Mouse (Mus musculus) T-helper 2 cell (primary cell): Measurements from ENCODE around the gene Coro7.

Experiments
- in situ Hi-C: fragments of 300-600 bp; cut with MboI, MseI; formaldehyde crosslinking; loops from one replicate; pipeline ENCODE4 v1.15.1; 2025; ENCODE audit warnings: high pct_unique_total_duplicates

Coro7 gene

DNA sequence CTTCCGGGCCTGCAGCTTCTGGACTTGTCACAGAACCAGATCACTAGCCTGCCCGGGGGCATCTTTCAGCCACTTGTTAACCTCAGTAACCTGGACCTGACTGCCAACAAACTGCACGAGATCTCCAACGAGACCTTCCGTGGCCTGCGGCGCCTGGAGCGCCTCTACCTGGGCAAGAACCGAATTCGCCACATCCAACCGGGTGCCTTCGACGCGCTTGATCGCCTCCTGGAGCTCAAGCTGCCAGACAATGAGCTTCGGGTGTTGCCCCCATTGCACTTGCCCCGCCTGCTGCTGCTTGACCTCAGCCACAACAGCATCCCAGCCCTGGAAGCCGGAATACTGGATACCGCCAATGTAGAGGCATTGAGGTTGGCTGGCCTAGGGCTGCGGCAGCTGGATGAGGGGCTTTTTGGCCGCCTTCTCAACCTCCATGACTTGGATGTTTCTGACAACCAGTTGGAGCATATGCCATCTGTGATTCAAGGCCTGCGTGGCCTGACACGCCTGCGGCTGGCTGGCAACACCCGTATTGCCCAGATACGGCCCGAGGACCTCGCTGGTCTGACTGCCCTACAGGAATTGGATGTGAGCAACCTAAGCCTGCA is 31.1 kb downstream of the Coro7 start:
- in situ Hi-C loops = no loop called here

DNA sequence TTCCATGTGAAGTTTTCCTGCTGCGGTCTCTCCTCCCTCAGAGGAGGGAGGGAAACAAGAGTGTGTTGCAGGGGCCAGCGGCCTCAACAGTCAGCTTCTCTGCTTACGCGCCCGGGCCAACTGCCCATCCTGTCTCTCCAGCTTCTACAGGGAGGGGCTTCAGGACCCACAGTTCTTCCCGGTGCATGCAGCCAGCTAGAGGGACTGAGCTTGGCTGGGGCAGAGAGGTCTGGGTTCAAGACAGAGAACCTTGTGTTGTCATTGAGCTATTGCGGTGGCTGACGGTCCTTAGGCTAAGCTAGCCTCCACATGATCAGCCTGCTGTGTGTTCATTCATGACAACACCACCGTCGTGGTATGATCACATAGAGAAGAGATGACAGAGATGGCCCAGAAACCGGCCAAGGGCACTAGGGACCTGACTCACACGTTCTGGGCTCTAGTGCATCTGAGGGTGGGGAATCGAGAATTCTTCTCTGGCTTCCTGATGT is 31.9 kb downstream of the Coro7 start:
- in situ Hi-C loops = no loop called here

DNA sequence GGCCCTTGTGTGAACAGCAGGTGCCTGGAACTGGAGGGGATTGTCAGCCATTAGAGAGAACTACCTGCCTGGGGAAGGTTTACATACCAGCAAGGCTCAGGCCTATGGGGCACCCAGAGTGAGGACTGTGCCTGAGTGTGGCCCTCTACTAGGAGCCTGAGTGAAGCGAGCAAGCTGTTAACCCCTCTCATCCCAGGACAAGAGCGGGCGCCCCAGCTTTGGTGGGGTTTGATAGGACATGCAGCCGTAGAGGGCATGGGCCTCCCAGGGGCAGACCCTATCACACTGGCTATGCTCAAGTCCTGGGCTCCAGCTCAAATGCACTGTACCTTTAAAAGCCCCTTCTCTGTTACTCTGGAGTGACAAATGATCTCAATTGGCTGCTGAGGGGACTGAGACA is 32.7 kb downstream of the Coro7 start:
- in situ Hi-C loops = no loop called here

DNA sequence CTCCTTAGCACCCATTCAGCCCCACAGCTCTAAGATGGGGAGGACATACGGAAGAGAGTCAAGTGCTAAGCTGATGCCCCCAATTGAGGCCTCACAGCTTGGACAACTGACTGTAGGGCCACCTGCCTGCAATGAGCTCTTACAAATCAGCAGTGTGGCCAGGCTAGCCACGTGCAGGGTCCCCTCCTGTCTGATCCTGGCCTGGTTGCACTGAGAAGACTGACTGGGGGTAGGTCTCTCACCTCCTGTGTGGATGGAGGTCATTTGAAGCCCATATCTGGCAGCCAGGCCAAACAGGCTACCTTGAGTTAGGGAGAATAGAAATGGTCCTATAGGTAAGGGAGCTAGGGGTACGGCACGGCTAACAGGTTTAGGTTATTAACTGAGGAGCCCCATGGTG is 33.7 kb downstream of the Coro7 start:
- in situ Hi-C loops = no loop called here

DNA sequence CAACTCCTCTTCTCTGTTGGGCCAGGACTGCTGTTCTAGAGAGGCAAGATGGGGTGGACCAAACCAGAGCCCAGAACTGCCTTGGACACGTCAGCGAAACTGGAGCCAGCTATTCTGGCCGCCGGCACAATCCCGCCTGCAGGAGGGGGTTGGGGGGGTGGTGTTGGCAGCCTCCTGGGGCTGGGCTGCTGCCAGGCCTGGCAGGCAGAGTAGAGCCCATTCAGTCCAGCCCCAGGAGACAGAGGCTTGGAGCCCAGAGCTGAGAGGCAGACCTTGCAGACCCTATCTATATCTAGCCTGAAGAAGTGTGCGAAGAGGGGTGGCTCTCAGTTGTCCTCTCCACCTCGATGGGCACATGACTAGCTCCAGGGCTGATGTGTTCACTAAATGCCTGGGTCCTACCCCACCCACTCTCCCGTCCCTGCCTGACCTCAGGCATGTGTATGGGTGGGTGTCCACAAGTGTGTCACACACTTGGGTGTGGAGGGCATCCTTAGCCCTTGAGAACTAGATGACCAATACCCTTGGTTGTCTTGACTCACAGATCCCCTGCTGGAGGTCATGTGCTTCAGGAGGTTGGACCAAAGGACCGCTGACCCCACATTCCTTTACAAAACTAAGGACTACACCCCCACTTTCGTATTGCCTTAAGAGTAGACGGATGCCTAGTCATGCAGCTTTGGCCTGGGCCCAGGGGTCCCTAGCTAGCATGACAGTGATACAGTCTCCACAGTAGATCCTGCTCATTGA is 35.7 kb downstream of the Coro7 start:
- in situ Hi-C loops = no loop called here

DNA sequence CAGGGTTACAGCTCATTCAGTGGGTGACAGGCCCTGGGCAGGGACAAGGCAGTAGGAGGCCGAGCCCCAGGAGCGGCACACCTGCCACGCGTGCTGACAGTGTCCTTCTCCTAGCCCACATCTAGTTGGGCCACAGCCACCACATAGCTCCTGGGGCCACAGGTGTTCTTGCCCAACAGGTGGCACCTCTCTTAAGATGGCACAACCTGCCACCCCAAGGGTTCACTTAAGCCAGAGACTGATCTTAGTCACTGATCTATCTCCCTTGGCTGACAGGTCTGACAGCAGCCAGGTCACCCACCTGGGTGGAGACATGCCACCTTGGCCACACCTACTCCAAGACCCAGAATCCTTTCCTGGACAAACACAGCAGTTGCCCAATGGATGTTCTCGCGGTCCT is 36.6 kb downstream of the Coro7 start:
- in situ Hi-C loops = no loop called here

DNA sequence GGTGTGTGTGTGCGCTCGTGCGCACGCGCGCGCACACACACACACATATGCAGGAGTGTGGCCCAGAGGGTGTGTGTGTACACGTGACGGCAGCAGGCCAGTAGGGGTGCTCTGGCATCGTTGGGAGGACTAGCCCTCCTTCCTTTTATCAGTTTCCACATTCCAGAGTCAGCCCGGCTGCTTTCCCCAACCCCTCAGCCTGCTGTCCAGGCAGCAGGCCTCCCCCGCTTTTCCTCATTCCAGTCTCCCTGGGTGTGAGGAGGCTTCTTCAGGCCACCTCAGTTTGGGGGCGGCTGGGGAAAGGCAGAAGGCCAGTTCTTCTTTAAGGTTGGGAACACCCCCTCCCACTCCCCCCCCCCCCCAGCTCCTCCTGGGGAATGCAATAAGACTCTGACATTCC is 37.4 kb downstream of the Coro7 start:
- in situ Hi-C loops = no loop called here

DNA sequence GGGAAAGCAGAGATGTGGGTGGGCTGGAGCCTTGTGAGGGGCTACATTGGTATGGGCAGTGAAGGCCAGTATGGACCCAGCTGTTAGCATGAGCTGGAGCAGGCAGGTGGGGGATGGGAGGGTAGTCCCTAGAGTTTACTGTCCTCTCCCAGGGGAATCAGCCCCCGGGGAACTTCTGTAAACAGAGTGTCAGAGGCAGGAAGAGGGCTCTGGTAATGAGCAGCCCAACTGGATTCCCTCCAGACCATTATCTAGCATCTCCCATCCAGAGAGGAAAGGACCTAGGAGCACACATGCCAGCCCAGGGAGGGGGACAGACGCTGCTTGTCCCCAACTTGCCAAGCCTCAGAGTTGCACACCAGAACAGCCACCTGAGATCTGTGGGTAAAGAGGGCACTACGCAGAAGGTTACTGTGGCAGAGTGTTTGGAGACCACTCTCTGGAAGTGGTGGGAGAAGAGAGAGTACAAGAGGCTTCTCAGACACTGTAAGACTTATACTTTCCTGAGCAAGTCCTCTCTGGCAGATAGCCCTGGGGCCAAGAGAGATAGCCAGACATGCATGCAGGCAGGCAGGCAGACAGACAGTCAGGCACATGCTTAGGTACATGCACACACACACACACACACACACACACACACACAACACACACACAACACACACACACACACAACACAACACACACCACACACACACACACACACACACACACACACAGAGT is 38.3 kb downstream of the Coro7 start:
- in situ Hi-C loops = no loop called here

DNA sequence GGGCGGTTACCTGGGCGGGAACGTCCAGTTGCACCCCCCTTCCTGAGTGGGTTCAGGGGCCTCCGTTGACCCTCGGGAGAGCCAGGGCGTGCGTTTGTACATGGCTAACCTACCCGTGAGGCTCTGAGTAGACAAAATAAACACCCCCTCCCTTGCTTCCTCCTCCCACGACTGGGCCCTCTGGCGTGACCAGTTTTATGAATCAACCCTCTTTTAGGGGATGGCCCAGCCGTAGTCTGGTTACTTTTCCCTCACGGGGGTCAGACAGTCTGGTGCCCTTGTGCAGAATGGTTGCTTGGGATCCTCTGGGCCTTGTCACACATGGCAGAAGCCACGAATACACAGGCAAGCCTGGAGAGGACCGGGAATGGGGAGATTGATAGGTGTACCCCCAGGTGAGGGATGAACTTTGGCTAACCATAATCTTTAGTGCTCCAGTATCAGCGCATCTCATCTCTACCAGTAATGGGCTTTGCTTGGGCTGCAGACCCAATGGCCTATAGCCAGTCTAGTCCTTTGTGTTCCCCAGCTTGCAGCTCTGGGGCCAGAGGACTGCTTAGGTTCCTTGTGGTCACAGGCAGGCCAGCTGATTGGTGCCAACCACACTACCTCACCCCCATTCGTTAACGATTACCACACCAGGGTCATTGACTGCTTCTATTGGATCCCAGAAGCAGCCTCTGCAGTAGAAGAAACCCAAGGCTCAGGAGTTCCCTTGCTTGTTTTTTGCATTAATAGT is 39.1 kb downstream of the Coro7 start:
- in situ Hi-C loops = no loop called here

DNA sequence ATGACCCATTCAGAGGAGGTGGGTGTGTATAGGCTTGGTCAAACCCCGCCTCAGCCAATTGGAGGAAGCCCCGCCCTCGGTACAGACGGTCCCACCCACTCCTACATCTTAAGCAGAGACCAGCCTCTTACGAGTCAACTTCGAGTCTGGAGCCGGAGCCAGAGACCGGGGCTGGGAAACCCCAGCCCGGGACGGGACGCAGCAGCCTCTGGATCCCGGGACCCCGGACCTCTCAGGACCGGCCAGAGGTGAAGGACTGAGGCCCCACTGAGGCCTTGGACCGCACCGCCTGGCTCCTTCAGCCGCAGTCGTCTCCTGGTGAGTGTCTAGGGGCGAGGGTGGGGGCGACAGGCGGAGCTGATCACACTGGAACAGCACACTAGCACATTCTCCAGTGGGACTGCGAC is 39.7 kb downstream of the Coro7 start, which contains the start of the genes Vasn and Dnaja3:
Vasn (plus strand) TSS at position 111 of the 407 bp plus-strand sequence.
Dnaja3 (plus strand) TSS at position 159 of the 407 bp plus-strand sequence.
- in situ Hi-C loops = no loop called here

DNA sequence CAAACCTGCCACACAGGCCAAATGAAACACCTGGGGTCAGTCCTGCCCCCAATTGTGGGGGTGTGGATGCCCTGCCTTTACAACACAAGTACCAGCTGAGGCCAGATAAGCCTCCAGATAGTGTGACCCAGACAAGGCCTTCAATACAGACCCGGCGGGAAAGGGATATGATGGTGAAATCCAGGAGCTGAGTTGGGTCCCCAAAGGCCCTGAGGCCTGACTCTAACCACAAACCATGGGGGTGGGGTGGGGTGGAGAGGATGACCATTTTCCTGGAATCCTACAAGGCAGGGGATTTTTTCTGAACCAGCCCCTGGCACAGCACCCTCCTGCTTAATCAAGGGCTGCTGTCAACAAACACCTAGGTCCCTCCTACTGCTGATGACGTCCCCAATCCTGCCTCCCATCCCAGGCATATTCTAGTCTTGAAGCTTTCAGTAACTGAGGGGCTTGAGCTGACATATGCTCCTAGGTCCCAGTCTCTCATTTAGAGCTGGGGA is 40.6 kb downstream of the Coro7 start:
- in situ Hi-C loops = no loop called here

DNA sequence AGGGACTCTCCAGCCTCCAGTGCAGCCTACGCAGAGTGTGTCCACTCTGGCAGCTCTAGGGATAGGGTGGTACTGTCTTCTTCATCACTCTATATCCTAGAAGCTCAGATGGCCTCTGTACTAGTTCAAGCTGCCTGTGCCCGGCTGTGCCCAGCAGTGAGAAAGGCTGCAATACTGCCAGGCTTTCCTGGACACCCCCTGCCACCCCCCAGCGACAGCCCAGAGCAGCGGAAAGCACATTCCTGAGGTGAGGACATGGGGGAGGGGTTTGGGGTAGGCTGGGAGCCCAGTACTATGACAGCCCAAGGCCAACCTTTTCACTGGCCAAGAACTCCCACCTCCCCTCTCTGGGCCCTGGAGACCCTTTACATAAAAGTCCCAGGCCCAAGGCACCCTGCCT is 43.8 kb downstream of the Coro7 start:
- in situ Hi-C loops = no loop called here

DNA sequence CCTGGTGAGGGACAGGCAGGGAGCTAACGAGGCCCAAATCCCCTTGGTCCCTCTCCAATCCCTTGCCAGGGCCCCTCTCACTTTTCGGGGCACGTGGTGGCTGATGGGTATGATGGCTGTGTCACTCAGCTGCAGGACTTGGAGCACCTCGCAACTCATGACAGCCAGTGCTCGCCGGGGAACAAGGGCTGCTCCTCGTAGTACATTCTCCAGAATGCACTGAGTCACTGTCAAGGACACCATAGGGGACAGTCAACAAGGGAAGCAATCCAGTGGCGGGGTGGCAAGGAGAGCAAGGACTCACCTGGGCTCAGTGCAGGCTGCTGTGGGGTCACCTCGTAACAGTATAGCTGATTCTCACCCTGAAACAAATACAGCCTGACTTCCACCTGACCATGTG is 44.9 kb downstream of the Coro7 start:
- in situ Hi-C loops = no loop called here

DNA sequence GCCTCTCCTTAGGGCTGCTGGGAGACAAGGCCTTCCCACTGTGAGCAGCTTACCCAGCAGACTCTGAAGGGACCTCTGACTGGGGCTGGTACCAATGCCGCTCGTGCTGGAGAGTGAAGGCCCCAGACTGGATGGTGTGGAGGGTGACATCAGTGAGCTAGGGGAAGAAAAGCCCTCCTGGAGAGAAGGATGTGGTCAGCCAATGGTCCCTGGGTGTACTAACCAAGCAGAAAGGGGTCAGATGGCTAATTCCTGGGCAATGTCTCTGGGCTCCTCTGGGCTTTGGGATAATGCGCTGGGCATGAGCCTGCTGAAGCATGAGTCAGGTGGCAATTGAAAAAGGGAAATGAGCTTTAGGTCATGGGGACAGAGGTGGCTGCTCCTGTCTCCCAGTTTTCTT is 45.9 kb downstream of the Coro7 start:
- in situ Hi-C loops = no loop called here

DNA sequence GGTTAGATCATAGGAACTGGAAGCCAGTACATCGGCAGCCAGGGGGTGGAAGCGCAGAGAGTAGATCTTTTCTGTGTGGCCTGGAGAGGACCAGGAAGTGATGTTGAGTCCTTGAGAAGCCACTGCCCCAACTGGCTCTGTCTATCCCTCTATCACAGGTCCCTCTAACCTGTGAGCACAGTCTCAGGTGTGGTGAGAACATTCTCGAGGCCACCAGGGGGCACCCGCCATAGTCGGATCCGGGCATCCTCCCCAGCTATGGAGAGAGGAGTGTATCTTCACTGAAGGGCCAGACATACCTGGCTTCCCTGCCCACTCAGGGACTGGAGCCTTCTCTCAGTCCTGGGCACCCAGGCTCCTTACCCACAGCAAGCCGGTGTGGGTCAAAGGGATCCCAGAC is 47.5 kb downstream of the Coro7 start:
- in situ Hi-C loops = no loop called here

DNA sequence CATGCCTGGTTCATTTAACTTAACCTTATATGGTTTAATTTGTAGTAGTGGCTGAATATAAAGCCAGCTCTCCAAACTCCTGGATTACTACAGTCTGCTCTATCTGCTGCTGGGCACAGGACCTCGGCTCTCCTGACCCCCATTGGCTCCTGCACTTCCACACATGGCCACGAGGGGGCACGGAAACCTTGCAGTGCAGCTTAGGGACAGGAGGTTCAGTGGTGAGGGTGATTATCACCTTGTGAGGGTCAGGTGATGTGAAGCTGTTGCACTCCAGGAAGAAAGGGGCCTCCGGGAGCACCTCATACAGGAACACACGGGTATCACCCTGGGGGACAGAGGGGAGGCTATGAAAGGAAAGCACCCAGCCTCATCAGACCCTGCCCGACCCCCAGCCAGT is 49.6 kb downstream of the Coro7 start:
- in situ Hi-C loops = no loop called here

DNA sequence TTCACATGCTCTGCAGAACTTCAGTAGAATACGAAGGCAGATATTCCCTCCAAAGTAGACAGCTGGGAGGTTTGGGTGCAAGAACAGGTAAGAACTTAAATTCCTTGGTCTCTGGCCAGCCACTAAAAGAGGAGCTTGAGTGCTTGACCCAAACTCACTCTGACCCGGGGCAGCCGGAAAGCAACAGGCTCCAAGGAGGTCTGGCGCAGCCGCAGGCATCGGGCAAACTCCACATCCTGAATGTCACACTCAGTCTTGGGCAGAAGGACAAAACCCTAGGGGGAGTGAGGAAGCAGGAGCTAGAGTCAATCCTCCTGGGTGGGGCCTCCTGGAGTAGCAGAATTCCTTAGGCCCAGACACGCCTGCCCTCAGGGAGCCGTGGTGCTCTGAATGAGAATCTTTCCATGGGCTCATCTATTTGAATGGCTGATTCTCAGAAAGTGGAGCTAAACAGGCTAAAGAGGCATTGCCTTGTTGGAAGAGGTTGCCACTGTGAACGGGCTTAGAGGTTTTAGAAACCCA is 50.6 kb downstream of the Coro7 start:
- in situ Hi-C loops = no loop called here

DNA sequence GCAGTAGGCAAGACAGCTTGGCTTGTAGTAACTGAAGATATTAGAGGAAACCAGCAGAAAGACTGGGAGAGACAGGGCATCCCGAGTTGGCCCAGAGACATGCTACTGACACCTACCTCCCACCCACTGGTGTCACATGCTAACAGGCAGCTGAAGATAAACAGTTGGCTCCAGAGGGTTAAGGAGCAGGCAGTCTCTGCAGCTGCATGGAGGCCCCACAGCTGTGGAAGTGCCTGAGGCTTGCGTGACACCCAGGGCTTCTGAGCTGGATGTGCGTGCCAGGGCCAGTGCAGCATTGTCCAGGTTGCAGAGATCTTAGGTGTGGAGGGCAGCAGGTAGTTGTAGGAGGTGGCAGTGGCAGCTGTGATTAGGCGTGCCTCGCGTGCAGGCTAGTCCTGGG is 52.5 kb downstream of the Coro7 start:
- in situ Hi-C loops = no loop called here

DNA sequence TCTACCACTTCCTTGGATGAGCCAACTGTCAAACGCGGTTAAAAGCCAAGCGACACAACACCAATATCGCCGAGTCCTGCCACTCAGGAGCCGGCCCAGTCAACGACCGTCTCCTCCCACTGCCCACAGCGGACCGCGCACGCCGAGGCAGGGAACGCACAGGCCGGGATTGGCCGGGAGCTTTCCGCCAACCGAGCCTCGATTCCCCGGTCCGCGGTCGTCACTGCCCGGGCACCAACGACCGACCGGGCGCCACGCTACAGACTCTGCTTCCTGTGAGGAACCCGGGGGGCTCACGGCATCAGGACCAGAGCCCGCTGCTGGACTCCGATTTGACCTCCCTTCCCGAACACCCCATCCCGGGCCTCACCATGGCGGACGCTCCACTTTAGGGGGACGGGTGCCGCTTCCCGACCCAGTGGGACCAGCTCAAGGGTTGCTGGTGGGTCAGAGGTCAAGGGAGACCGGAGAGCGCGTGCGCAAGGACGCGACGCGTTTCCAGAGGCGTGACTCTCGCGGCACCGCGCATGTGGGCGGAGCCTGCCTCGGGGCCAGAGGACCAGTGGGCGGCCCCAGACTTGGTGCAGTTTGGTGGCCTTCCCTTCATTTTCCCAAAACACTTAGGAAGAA is 55.0 kb downstream of the Coro7 start, which contains the start of gene Pam16:
Pam16 (minus strand) TSS at position 508 of the 630 bp plus-strand sequence.
- in situ Hi-C loops = no loop called here

DNA sequence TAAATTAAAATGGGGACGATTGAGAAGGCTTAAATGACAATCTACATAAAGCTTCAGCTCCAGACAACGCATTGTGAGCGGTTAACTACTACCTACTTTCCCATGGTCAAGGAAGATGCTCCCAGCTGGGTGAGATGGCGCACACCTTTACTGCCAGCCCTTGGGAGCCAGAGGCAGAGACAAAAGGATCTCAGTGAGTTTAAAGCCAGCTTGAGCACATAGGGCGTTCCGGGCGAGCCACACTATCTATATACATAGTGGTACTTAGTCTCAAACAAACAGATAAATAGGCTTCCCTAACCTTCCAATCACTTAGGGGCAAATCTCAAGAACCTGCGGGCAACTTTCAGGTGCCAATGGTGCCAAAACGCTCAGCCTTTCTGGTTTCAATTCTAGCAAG is 55.5 kb downstream of the Coro7 start:
- in situ Hi-C loops = no loop called here

DNA sequence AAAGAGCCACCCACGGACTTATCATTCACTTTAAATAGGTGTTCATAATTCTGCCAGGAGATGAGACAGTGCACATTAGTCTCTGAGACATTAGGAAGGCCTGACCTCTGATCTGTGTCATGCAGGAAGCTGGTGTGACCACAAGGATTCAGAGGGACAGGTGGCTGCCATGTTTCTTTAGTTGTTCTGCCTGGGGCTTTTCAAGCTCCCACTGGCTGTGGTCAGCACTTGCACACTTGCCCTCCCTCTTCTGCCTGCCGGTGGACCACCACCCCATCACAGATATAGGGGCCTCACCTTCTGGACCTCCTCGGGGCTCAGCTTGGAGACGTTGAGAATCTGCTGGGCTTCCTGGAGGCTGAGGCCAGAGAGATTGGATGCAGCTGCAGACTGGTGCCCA is 62.7 kb downstream of the Coro7 start:
- in situ Hi-C loops = no loop called here
